Mouse (Mus musculus) fat pad, adult 2 months (tissue): ENCODE results near the gene Tmod1.

Experiments used
- DNase-seq: peaks from one replicate; pipeline ENCODE4 v3.0.0-alpha.2; 2011; ENCODE audit warnings: low read depth, low spot score; ENCODE audit errors: extremely low read depth

Tmod1 gene

DNA sequence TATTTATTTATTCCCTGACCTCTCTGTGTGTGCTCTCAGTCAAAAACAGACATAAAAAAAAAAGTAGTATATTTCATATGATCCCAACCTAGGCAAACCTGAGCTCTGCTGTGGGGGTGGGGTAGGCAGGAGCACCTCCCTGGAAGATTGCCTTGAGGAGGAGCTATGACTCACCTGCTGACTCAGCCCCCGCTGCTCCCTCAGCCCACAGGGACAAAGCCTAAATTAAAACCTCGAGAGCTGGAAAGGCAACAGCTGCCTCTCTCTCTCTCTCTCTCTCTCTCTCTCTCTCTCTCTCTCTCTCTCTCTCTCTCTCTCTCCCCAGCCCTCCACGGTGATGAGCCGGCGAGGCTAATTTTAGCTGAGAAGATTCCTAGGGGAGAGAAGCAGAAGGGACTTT is 49.1 kb downstream of the Tmod1 start:
- no peak for DNase-seq

DNA sequence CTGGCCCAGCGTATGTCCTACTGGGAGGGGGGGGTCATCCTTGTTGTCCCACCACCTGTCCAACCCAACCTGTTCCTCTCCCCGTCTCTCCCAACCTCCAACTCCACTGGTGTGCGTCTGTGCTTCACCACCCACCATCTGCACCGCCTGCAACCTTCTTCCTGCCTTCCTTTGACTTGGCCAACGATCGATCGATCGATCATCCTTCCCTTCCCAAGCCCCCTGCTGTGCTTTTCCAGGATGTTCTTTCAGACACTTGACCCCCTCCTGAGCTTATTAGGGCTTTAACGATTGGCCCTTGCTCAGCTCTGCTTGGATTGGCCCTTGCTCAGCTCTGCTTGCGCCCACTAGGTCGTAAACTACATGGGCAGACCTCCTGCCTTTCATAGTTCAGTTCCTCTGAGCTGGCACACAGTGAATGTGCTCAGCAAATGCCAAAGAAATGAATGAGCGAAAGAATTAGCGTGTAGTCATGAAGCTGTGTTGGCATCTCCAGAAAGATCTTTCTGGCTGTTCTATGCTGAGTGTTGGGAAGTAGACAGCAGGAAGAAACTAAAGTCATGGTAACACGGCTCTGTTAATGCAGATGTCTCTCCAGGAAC is 50.9 kb downstream of the Tmod1 start:
- no peak for DNase-seq

DNA sequence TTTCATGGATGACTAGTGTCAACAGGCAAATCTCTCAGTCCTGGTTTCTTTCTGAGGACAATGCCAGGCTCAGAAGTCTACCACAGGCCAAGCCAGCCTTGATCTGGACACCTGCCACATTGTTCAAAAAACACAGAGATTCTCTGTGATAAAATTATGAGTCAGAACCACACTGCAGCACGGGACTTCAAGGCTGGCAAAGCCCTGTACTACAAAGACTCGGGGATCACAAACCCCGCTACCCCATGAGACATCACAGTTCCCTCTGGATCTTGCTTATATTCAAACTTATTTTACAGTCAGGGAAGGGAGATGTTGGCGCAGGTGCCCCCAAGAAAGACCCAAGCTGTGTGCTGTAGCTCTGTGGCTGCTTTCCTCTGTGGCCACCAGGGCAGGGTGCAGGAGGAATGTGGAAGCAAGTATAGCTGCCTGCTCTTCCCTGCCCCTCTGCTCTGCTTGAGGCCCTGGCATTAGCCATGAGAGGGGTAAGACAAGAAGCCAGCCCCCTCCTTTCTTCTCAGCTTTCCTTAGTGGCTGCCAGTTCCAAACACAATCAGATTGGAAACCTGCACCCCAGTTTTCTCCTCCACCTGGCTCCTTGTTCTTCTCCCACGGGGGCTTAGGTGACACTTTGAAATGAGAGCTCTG is 53.8 kb downstream of the Tmod1 start:
- no peak for DNase-seq

DNA sequence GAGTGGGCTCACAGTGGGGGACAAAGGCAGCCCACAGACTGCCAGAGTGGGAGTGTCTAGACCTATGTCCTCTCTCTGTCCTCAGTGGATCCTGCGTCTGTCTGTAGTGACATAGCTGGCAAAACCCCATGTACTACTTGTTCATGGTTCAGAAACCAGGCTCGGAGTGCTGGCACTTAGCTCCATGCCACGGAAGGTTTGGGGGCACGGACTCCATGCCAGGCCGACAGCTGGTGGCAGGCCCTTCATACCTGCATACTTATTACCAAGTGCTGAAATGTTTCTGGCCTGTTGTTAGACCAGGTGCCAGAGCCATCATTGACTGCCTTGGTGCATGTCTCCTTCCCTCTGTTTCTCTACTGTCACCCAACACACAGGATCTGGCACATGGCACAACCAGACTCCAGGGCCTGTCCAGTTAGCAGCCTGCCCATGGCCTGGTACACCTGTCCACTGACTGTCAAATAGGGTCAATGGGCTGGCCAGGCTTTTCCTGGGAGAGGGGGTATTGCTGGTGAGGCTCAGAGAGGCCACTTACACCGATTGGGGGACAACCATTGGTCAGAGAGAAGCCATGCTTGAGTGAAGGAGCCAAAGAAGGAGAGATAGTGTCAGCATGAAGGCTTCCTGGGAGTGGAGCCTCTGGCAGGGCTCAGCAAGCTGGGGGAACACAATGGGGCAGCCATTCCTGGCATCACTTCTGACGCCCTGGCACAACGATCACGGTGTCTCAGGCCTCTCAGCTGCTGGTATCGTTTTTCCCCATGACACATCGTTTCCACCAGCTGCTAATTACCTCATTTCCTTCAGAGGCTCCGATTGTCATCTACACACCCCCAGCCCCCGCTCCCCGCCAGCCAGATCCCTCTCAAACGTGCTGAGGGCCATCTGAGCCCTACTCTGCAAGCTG is 56.4 kb downstream of the Tmod1 start:
- DNase-seq: no peak

DNA sequence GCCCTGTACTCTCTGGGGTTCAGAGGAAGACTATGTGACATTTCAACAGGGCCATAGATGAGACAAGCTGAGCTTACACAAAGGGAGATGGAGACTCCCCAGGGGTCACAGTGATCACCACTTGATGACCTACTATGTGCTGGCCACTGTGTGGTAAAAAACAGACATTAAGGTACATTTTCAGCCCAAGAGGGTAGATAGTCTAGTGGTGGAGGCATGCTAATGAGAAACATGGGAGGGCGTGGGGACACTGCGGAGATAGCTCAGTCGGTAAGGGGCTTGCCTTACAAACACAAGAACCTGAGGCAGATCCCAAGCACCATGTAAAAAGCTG is 57.1 kb downstream of the Tmod1 start:
- DNase-seq: no peak

DNA sequence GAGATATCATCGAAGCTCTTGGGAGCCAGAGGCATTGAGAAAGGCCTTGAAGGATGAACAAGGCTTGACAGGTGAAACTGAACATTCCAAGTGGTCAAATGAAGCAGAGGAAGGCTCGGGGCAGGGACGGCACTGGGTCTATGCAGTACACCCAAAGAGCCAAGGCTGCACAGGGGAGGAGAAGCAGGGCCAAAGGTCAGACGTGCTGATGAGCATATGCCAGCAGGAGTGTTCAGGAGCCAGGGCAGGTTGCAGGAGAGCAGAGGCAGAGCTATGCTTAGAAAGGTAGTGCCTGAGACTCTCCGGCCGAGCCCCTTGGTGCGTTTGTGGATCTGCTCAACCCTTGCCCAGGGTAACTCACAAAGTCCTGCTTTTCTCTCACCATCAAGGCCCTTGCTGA is 57.8 kb downstream of the Tmod1 start:
- DNase-seq: no peak

DNA sequence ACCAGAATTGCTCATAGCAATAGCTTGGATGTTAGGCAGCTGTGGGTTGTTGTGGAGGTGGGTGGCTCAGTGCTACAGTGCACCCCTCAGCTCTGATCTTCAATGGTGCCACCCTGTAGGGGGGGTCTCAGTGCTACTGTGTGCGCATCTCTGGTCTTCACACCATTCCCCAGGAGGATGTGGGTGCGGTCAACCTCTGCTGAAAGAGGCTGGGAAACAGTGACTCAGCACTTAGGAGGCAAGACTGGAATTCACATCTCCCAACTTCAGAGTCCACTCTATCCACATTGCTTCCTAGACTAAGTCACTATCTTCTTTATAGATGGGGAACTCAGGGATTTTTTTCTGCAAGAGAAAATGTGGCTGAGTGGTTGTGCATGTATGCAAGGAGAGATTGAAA is 58.9 kb downstream of the Tmod1 start:
- DNase-seq: no peak

DNA sequence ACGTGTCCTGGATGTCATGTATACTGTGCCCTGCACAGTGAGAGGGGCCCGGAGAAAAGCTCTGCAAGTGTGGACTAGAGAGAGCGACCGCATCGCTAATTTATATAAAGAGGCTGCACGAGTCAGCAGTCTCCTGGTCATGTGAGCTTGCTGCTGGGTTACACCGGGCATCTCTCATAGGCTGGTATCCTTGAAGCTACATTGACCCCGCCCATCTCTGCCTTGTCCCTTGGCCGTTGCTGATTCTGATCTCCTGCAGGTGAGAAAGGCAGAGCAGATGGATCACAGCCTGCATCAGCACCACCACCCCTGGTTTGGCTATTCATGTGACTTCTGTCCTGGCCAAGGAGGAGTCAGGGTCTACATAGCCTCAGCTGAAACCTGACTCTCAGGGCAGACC is 60.4 kb downstream of the Tmod1 start:
- DNase-seq: no peak

DNA sequence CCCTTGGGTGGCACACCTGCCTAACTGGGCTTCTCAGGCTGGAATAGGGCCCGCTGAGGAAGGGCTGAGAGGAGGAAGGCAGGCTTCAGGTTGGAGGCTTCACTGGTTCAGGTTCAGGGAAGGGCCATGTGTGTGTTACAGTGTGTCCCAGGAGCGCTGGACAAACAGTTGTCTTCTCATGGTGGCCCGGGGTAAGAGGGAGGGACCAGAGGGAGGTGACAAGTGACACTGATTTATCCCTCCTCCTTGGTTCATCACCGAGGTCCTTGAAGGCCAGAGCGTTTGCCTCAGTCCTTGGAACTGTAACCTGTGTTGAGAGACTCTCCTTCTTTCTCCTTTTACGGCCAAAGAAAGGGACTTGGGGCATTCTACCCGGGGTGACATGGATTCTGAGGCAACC is 61.8 kb downstream of the Tmod1 start:
- no peak for DNase-seq

DNA sequence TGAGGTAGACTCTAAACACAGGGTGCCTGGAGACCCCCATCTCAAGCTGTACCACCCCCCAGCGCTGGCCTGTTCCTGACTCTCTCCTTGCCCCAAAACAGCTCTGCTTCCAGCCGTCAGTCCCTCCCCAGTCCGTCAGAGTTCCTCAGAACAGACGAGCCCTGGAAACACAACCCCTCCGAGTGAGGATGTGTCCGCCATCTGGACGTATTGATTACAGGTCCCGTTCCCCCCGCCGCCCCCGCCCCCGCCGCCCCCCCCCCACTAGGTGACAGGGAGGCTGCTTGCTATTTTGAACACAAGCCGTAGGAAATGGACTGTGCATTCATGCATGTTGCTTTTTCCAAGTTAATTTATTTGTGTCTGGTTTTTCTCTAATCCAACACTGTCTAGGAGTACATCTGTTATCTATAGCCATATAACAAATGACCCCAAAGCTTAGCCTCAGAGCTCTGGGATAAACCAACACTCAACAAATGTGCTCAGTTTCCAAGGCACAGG is 62.5 kb downstream of the Tmod1 start:
- DNase-seq: no peak

DNA sequence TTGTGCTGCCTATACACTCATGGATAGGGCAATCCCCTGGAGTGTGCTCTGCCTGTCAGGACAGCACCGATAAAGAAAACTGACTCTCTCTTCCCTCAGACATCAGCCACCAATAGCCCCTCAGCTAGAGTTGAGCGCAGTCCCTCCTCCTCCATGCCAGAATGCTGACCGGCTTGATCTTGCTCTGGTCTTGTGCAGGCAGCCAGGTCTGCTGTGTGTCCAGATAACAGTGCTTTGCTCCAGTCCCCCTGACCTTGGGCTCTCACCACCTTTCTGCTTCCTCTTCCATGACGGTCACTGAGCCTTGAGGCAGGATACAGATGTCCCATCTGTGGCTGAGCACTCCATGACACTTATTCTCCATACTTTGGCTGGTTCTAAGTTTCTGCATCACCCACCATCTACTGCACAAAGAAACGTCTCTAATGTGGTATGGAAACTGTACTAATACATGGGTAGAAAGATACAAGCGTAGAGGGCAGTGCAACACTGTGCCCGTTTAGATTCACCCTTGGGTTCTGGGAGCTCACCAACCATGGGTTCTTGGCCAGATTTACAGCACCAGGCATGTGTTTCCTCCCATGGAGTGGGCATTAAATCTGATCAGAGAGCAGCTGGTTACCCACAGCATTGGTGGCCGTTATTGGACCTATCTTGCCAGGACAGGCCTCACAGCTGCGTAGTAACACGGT is 63.5 kb downstream of the Tmod1 start:
- no peak for DNase-seq

DNA sequence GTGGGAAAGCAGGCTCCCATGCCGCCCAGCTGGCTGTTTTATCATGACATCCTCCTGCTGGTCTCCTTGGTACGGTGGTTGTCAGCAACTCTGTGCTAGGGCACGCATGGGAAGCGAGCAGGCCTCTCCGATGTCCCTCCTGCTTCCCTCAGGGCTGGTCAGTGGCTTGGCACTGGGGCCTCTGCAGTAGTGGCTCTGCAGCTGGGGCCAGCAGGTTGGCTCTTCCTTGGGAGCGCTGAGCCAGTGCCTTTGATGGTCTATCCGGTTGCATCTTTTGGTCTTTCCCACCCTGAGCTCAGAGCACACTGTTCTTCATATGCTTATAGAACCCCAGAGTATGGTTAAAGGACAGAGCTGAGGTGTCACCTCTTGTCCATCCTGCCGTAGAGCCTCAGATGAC is 71.3 kb downstream of the Tmod1 start:
- no peak for DNase-seq

DNA sequence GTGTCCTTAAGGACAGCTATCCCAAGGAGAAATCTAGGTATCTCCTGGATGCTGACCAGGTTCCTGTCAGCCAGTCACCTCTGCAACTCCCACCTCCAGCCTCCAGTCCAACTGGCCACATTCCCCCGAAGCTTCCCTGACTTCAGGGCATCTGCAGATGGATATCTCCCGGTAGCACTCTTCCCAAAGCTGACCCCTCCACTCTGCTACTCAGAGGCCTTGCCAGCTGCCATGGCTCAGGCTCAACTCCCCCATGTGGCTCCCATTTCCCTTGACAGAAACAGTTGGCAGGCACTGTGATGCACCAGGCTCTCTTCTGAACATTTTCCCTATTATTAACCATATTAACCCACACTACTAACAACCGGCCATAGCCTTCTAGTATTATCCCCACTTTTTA is 72.6 kb downstream of the Tmod1 start:
- DNase-seq: no peak

DNA sequence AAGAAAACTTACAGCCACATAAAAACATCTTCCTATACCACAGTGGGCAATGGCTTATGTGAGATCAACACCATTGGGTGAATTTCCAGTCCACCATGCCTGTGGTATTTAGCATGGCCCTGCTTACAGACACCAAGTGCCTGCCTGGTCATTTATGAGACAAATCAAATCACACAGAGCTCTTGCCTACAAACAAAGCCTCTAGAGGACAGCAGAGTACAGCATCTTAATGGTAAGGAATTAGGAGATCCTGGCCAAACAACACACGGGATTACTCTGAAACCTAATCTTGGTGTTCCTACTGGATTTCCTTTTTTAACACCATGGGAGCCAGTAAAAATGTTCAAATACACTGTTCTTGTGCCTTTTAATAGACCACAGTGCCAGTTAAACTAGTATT is 76.6 kb downstream of the Tmod1 start:
- no peak for DNase-seq

DNA sequence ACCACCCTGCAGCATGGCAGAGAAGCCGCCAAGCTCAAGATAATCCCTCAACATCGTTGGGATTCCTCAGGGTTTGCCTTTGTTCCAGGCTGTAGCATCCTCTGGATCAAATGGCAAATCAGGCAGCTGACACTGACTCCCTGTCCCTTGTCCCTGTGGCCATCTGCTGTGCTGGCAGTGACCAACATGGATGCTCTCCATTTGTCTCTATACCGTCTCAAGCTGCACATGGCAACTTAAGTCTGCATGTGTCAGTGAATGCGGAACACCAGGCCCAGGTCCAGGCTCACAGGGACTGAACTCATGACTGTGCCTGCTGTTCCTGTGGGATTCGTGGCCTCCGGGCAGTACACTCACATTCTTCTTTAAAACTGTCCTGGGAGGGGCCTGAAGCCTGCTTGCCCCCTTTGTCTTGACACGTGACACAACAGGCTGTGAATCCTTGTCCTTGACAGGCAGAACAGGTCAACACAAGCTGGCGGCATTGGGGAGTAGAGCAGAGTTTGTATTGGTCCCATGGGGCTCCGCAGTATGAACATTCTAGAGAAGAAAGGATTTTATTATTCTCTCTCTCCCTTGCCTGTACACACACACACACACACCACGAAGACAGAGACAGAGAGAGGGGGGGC is 77.9 kb downstream of the Tmod1 start:
- no peak for DNase-seq

DNA sequence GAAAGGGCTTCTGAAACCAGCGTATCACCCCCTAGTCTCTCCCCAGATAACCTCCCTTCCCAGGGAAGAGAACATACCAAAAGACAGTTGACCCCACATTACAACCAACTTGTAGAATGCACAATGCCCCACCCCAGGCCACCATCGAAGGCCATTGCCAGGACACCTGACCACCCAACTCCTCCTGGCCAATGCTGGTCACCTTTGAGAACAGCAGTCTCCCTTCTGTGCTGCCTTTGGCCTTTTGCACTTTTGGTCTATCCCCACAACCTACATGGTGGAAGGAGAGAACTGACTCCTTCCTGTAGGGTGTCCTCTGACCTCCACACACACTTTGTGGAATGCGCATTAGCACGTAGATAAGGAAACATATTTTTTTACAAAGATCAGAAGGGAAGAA is 78.8 kb downstream of the Tmod1 start:
- DNase-seq: no peak

DNA sequence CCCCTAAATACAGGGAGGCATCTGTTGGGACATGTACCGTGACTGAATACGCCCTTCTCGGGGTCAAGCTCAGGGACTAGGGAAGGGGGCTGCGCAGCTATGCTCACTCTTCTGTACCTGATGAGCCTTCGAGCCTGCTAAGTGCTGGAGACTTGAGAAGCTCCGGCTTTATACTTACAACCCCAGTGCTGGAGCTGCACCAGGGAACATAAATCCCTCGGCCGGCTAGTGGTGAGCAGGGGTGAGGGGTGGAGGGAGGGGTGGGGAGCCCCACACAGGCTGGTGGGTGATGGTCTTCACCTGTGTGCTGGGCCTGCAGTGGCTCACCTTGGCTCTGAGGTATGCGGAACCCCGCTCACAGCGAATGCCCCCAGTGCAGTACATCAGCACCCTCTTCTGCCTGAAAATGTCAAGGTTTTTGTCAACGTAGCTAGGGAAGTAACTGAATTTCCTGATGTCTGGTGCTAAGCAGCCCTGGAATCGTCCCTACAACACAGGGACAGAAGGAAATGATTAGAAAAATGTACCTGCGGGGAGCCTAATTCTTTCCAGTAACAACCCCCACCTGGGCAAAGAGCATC is 80.9 kb downstream of the Tmod1 start:
- no peak for DNase-seq

DNA sequence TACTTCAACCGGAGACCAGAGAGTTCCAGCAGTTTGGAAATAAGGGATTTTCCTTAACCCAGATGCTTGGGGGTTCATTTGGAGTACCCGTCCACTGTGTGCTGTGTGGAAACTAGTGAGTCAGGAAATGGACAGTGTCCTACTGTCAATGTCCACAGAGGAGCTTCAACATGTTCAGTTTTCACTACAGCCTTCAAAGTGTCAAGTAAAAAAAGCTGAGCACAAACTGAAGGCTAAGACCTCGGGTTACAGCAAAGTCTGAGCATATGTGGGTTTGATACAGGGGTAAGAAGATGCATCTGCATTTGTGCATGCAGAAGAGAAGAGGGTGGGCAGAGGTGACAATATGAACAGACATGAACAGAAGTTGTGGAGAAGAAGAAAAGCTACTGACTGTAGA is 82.0 kb downstream of the Tmod1 start:
- no peak for DNase-seq

DNA sequence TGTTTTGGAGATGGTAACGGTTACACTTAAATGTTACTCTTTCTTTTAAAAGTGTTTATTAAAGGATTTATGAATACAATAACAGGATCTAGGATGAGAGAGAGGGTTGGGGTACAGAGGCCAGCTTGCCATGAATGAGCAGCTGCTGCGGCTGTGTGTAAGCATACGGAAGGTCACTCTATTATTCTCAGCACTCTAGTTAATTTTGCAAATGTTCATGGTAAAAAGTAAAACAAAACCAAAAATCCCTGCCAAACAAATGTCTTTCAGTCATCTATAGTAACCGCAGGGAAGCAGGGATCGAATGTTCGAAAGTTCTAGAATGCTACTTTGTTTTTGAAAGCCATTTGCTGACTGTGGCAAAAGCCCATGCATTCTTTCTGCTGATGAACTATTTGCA is 84.6 kb downstream of the Tmod1 start:
- no peak for DNase-seq

DNA sequence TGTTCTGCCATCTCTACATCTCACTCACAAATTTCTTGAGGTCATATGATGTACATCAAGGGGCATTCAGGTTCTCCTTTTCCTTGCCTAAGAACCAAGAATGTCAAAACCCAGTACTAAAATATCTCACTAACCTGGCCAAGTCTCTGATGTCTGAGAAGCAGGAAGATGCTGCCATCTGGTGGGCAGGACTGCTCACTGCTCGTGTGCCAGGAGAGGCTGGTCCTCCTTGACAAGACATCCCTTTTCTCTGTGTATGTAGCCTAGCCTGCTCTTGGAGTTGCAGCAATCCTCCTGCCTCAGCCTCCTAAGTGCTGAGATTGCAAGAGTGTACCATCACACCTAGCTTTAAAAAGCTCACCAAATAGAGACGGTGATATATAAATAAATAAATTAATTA is 87.8 kb downstream of the Tmod1 start:
- no peak for DNase-seq
